Mouse (Mus musculus) neural tube, embryonic 14.5 days (tissue): ENCODE results near the gene Fam118b. TPM values are rescaled to one million over a fixed set of nuclear protein-coding genes. Genes with fewer than 3 reads are reported as not detected.

ENCODE experiments used
- ATAC-seq: fragments of 200-750 bp; cut with Nextera tagmentation; 2 replicates; pipeline ENCODE4 v1.8.0; 2017; ENCODE audit warnings: low read depth, mild to moderate bottlenecking, moderate TSS enrichment, moderate library complexity
- H3K27ac ChIP-seq: fragments of 300-500 bp; sonication (generic); 2 replicates; pipeline ENCODE4 v1.5.1; 2014; ENCODE audit warnings: low read depth, mild to moderate bottlenecking, control low read depth, low read length, moderate library complexity, mixed read lengths
- H3K27me3 ChIP-seq: fragments of 300-500 bp; sonication (generic); 2 replicates; pipeline ENCODE4 v1.6.1; 2014; ENCODE audit warnings: low read length; ENCODE audit not compliant: control insufficient read depth, insufficient read depth
- H3K36me3 ChIP-seq: fragments of 300-500 bp; sonication (generic); 2 replicates; pipeline ENCODE4 v1.6.1; 2014; ENCODE audit warnings: low read length, mixed read lengths; ENCODE audit not compliant: control insufficient read depth, insufficient read depth
- H3K4me1 ChIP-seq: fragments of 300-500 bp; sonication (generic); 2 replicates; pipeline ENCODE4 v1.6.1; 2014; ENCODE audit warnings: low read length; ENCODE audit not compliant: control insufficient read depth, insufficient read depth
- H3K4me2 ChIP-seq: fragments of 300-500 bp; sonication (generic); 2 replicates; pipeline ENCODE4 v1.6.1; 2014; ENCODE audit warnings: mild to moderate bottlenecking, low read depth, low read length, control low read depth
- H3K4me3 ChIP-seq: fragments of 300-500 bp; sonication (generic); 2 replicates; pipeline ENCODE4 v1.5.1; 2014; ENCODE audit warnings: low read depth, low read length, control low read depth, mixed read lengths
- H3K9ac ChIP-seq: fragments of 300-500 bp; sonication (generic); replicated peaks from 2 replicates; pipeline ENCODE4 v1.6.1; 2014; ENCODE audit warnings: low read depth, mild to moderate bottlenecking, control low read depth, low read length, mixed read lengths
- H3K9me3 ChIP-seq: fragments of 300-500 bp; sonication (generic); 2 replicates; pipeline ENCODE4 v1.6.1; 2016; ENCODE audit warnings: low read length; ENCODE audit not compliant: control insufficient read depth
- WGBS: fragments of 180-500 bp; shearing (Covaris S2); extraction: QIAGEN DNeasy Blood & Tissue Kit; methylation state at CpG from one replicate; pipeline ENCODE4 v1.1.7; 2014; 5-methylcytosine and 5-hydroxymethylcytosine counted together
- polyA plus RNA-seq: library from polyadenylated mRNA; unstranded; fragments of >200 nt; fragmentation: Nextera tagmentation; extraction: Ambion mirVana; gene quantifications from 2 replicates; pipeline ENCODE4 v1.2.1, GENCODE M21; 2014

Fam118b gene
- polyA plus RNA-seq, 1 experiment from 2014 or later: 55.1 TPM

DNA sequence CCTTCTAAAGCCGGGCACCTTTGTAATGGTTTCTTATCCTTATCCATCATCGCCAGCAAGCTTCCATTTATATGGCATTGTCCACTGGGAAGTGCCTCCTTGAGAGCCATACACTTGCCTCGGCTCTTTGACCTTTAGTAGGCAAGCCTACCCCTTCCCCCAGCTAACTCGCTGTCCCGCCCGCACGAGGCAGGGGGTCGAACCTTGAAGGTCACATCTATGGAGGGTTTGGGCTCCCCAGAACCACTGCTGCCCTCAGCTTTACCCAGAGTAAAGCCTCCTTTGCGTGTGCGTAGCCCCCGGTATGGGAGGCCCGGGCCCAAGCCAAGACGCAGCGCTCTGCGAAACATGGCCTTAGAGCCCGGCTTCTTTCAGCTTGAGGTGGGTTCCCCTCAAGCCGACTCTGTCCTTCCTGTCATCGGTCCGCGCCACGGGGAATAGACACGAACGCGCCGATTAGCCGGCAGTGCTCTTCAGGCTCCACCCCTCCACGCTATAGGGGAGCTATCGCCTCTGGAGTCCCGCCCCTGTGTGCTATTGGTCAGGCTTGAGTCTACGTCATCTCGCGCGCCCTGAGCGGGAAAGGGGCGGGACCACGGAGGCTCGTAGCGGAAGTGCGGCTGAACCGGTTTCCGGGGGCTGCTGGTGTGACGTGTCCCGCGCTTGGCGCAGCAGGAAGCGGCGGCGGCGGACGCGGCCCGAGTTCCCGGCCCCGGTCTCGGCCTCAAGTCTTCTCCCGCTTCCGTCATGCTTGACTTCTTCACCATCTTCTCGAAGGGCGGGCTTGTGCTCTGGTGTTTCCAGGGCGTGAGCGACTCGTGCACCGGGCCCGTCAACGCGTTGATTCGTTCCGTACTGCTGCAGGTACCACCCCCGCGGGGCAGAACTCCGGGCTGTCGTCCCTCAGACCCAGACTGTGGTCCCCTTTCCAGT, 56.8 kb downstream of the Fam118b start, which contains the start of gene Foxred1:
Gene Foxred1 (minus strand): TSS at position 514 of the 933 bp plus-strand sequence.
- peak within 1 kb of the TSS; percentile 87 for H3K9ac ChIP-seq
- peak within 1 kb of the TSS; percentile 80 for H3K4me2 ChIP-seq
- peak; percentile 99 for ATAC-seq
- H3K27me3 ChIP-seq: no peaks in the 10 kb centered on the region
- peak within 1 kb of the TSS; percentile 75 for H3K4me3 ChIP-seq
- H3K4me1 ChIP-seq: peaks cover 12% of the 10 kb centered on the region
- peaks cover 34% of the 10 kb centered on the region for H3K36me3 ChIP-seq
- 1% methylated on average over 72 of the region's 72 CpGs for WGBS
- H3K27ac ChIP-seq: peak within 1 kb of the TSS; percentile 96
- no peaks in the 10 kb centered on the region for H3K9me3 ChIP-seq

DNA sequence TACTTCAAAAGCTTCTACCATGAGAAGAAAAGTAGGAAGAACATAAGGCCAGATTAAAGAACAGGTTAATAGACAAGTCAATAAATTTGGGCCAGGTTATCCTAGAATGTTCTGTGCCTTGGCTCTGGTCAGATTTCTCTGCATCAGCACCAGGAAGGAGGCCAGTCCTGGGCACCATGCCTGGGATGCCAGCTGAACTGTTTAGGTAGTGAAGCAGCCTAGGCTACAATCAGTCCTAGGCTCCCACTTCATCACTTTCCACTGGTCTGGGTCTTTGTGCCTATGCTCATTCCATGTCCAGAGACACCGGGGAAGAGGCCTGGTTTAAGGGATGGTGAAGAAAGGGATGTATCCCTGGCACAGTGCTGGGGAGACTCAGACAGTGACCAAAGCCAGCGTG, 63.2 kb downstream of the Fam118b start:
- H3K36me3 ChIP-seq: peaks cover 16% of the 10 kb centered on the region

DNA sequence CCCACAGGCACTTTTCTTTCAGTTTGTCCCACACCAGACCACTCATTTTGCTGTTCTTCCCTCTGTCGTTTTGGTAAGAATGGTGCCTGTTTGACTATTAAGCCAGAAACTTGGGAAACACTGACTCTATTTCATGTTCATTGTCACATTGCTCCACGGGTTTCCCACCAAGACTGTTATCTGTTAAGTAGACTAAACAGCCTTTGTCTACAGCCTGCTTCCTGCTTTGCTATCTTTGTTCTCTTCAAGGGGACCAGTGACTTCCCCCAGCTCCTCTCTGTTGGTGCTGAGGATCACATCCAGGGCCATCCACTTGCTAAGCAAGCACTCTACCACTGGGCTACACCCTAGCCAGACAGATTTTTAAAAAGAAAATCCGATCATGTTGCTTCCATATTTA, 64.1 kb downstream of the Fam118b start:
- 61% methylated on average over 3 of the region's 3 CpGs for WGBS
- Histone ChIP-seq H3K4me1 (peaks cover 11% of the 10 kb centered on the region), H3K9me3 (no peaks in the 10 kb centered on the region), H3K36me3 (peaks cover 16% of the 10 kb centered on the region), H3K27me3 (no peaks in the 10 kb centered on the region), H3K4me3 (no peak overlapping the region), H3K9ac (no peak overlapping the region), H3K4me2 (no peak overlapping the region), H3K27ac (no peak overlapping the region)
- no peak for ATAC-seq

More for the DNA sequence above, 63.2 kb downstream of the Fam118b start:
- H3K27me3 ChIP-seq: no peaks in the 10 kb centered on the region
- H3K4me3 ChIP-seq: no peak overlapping the region
- ATAC-seq: no peak
- H3K27ac ChIP-seq: no peak overlapping the region
- no peaks in the 10 kb centered on the region for H3K9me3 ChIP-seq
- no peak overlapping the region for H3K4me2 ChIP-seq
- WGBS: 98% methylated on average over 2 of the region's 2 CpGs
- H3K4me1 ChIP-seq: peaks cover 9% of the 10 kb centered on the region
- no peak overlapping the region for H3K9ac ChIP-seq

DNA sequence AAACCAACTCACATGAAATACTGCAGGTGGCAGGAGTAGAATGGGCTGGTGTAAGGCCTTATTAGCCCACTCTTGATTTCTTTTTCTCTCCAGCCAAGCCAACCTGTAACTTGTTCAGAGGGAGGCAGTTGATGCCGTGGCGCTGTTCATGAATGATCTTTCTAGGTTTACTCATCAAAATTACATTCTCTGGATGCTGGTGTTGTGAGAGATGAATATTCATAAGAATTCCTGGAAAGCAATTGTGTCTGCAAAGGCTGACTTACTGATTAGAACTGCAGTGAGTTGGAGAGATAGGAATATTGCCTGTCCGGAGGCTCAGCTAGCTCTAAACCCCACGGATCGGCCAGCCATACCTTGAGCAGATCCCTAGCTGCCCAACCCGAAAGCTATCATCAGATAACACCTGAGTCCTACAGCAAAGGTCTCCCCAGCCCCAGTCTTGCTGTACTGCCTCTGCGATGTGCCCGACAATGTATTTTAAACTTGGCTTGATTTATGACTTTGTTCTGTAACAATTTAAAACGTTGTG, 67.0 kb downstream of the Fam118b start:
- Histone ChIP-seq H3K4me1 (peaks cover 11% of the 10 kb centered on the region), H3K9me3 (no peaks in the 10 kb centered on the region), H3K9ac (no peak overlapping the region), H3K4me3 (peak overlapping the region; percentile 48; the same call in 1 of the 2 replicates), H3K36me3 (no peaks in the 10 kb centered on the region; the same call in 1 of the 2 replicates), H3K27ac (no peak overlapping the region; the same call in 1 of the 2 replicates), H3K27me3 (no peaks in the 10 kb centered on the region), H3K4me2 (peak overlapping the region; percentile 77; the same call in 1 of the 2 replicates)
- ATAC-seq: no peak
- 49% methylated on average over 9 of the region's 9 CpGs for WGBS

DNA sequence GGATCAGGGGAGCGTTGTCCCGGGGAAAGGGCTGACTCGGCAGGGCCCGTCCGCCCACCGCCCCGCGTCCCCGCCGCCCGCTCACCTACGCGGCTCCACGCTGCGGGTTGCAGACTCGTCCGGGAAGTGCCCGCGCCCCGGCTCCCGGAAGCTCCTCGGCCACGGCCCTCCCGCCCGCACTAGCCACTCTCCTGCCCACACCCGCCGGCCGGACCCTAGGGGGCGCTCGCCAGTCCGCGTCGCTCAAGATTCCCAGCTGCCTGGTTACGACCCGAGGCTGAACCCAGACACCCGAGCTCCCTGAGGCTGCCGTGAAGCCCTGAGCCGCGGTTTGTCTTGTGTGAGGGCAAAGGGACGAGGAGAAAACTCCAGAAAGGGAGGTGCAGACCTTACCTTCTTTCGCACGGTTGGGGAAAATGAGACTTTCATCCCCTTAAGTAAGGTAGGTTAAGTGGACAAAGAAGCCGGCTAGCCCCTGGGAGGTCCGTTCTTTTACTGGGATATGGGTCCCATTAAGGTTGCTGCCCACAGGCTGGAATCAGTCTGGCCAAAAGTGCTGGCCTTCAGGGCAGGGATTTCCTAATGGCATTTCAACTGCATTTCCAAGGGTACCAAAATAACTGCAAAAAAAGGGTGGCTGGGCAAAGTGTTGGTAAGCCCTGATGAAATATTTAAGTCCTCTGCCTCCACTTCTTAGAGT, 67.7 kb downstream of the Fam118b start, which contains the start of the genes Srpr and Tirap:
Gene Srpr (plus strand): TSS at position 404 of the 700 bp plus-strand sequence.
Gene Tirap (minus strand): TSS at position 520 of the 700 bp plus-strand sequence.
- no peaks in the 10 kb centered on the region for H3K27me3 ChIP-seq

DNA sequence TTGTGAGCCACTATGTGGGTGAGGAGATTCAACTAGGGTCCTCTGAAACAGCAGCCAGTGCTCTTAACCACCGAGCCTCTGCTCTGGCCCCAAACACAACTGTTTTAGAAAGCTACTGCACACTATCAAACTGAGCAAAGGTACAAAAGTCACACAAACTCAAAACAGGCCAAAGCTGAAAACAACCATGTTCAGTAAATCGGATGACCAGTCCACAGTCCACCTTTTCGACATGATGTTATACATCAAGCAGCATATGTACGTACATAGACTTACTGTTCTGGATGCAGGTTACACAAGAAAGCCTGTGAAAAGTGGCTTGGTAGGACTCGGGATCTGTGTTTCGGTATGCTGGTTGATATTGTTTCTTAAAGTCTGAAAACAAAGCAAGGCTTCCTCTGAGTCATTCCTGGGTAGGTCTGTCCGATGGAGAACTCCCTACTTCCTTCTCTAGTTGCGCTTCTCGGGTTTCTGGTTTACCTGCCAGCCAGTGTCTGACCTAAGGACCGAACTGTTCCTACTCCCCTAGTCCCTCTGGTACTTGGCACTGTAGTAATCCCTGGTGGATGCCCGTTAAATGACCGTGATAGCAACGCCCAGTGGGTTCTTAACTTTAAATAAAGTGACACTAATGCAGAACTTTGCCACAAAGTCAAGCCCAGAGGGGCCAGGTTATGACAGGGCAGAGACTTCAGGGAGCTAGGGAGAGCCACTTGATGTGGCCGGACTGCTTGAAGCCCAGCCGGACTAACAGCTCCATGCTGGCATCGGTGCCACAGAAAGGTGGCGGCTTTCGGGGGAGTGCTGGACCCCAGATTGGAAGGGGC, 68.4 kb downstream of the Fam118b start:
- H3K27ac ChIP-seq: no peak overlapping the region
- no peaks in the 10 kb centered on the region for H3K27me3 ChIP-seq
- no peaks in the 10 kb centered on the region for H3K36me3 ChIP-seq
- ATAC-seq: peak; percentile 68
- H3K4me3 ChIP-seq: peak overlapping the region; percentile 48
- H3K4me1 ChIP-seq: peaks cover 11% of the 10 kb centered on the region
- no peaks in the 10 kb centered on the region for H3K9me3 ChIP-seq
- peak overlapping the region; percentile 66 for H3K9ac ChIP-seq
- 27% methylated on average over 18 of the region's 18 CpGs for WGBS
- H3K4me2 ChIP-seq: peak overlapping the region; percentile 77

More for the DNA sequence above, 67.7 kb downstream of the Fam118b start, which contains the start of the genes Srpr and Tirap:
- Histone ChIP-seq H3K9me3 (no peaks in the 10 kb centered on the region), H3K4me2 (peak within 1 kb of the TSS; percentile 77), H3K36me3 (no peaks in the 10 kb centered on the region), H3K9ac (peak within 1 kb of the TSS; percentile 66), H3K27ac (no peak within 1 kb of the TSS; the same call in 1 of the 2 replicates), H3K4me3 (peak within 1 kb of the TSS; percentile 48), H3K4me1 (peaks cover 11% of the 10 kb centered on the region)
- peak; percentile 90 for ATAC-seq
- under 1% methylated on average over 44 of the region's 44 CpGs for WGBS

DNA sequence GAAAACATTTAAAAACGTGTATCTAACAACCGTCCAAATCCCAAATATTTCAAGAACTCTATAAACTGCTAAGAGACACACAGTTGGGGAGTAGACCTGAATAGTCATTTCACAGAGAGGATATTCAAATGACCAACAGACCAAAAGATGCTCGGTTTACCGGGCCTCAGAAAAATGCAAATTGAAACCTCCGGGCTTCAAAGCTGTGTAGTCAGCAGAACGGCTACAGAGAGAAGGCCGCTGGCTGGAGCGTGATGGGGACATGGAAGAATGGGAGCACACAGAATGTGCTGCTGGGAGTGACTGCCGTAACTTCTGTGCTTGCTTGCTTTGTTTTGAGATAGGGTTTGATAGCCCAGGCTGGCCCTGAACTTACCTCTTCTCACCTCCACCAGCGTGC, 69.3 kb downstream of the Fam118b start:
- Histone ChIP-seq H3K4me1 (peaks cover 11% of the 10 kb centered on the region), H3K9ac (no peak overlapping the region), H3K4me3 (no peak overlapping the region), H3K4me2 (no peak overlapping the region), H3K27me3 (no peaks in the 10 kb centered on the region), H3K36me3 (no peaks in the 10 kb centered on the region), H3K9me3 (no peaks in the 10 kb centered on the region), H3K27ac (no peak overlapping the region)
- WGBS: 78% methylated on average over 10 of the region's 10 CpGs
- ATAC-seq: no peak

DNA sequence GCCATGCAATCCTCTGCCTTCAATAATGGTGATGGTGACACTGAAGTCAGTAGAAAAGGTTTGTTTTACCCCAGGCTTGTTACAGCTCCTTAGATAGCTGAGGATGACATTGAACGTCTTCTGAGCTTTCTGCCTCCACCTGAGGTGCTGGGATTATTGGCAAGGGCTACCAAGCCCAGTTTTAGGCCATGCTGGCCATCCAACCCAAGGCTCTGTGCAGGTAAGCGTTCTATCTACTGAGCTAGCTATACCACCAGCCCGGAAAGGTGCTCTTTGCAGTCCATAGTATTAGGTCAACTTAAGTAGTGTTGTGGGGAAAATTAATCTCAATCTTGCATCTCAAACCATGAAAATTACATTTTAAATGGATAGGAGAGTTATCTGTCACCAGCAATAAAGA, 70.0 kb downstream of the Fam118b start:
- no peak overlapping the region for H3K4me3 ChIP-seq
- no peak overlapping the region for H3K4me2 ChIP-seq
- H3K9me3 ChIP-seq: no peaks in the 10 kb centered on the region
- no peaks in the 10 kb centered on the region for H3K36me3 ChIP-seq
- H3K27ac ChIP-seq: no peak overlapping the region
- ATAC-seq: no peak
- H3K4me1 ChIP-seq: peaks cover 11% of the 10 kb centered on the region
- H3K9ac ChIP-seq: no peak overlapping the region
- 97% methylated on average over 3 of the region's 3 CpGs for WGBS
- no peaks in the 10 kb centered on the region for H3K27me3 ChIP-seq
